Mouse (Mus musculus) kidney, adult 2 months (tissue): ENCODE measurements at regions not wholly inside any gene's neighbourhood (a gene's known extent, or its start where the extent isn't known, plus 50 kb on each side); places are given as distances from the start of the nearest gene placed in this dataset.

Source experiments
- DNase-seq: peaks from one replicate; pipeline ENCODE4 v3.0.0; 2021
- H3K27ac ChIP-seq: fragments of 200-500 bp; 2 replicates; pipeline ENCODE4 v1.5.1; 2012; ENCODE audit warnings: low read depth, low read length, control low read depth, inconsistent platforms; ENCODE audit not compliant: insufficient read depth
- H3K27me3 ChIP-seq: fragments of 200-500 bp; replicated peaks from 2 replicates; pipeline ENCODE4 v1.6.1; 2012; ENCODE audit warnings: mild to moderate bottlenecking, moderate library complexity, low read length, inconsistent platforms; ENCODE audit not compliant: control insufficient read depth, insufficient read depth
- H3K36me3 ChIP-seq: fragments of 200-500 bp; 2 replicates; pipeline ENCODE4 v1.6.1; 2012; ENCODE audit warnings: mild to moderate bottlenecking, moderate library complexity, low read length, inconsistent platforms; ENCODE audit not compliant: control insufficient read depth, insufficient read depth
- H3K4me1 ChIP-seq: fragments of 200-500 bp; 2 replicates; pipeline ENCODE4 v1.6.1; 2011; ENCODE audit warnings: low read length; ENCODE audit not compliant: control insufficient read depth, insufficient read depth
- H3K4me3 ChIP-seq: fragments of 200-500 bp; 2 replicates; pipeline ENCODE4 v1.5.1; 2011; ENCODE audit warnings: mild to moderate bottlenecking, low read depth, low read length, control low read depth; ENCODE audit not compliant: insufficient read depth
- CTCF ChIP-seq: fragments of 200-500 bp; conservative IDR thresholded peaks from 2 replicates; pipeline ENCODE4 v1.5.1; 2011; ENCODE audit warnings: low read depth, mild to moderate bottlenecking, control low read depth, low read length, moderate library complexity, mixed read lengths; ENCODE audit not compliant: insufficient read depth, insufficient read length
- POLR2A ChIP-seq: fragments of 200-500 bp; IDR thresholded peaks from one replicate; pipeline ENCODE4 v1.6.1; 2011; ENCODE audit warnings: low read depth, low read length, control low read depth
- WGBS: fragments of 180-500 bp; shearing (Covaris S2); methylation state at CpG from one replicate; pipeline ENCODE4 v1.1.7; 2018; 5-methylcytosine and 5-hydroxymethylcytosine counted together

GRCm38 (mm10) chr13:113536306-113536705, 82.1 kb downstream of the Snx18 start:
- H3K4me1 ChIP-seq: peaks cover 7% of the 10 kb centered on the region; the same call in 1 of the 2 replicates
- no peaks in the 10 kb centered on the region for H3K27me3 ChIP-seq
- H3K36me3 ChIP-seq: no peaks in the 10 kb centered on the region
- 85% methylated on average over 4 of the region's 4 CpGs for WGBS
- no peak for DNase-seq
- TF ChIP-seq CTCF (no peak), POLR2A (no peak)
- no peak overlapping the region for H3K27ac ChIP-seq
- no peak overlapping the region for H3K4me3 ChIP-seq

- no peak for TF ChIP-seq POLR2A
- no peak for TF ChIP-seq CTCF
- no peaks in the 10 kb centered on the region for H3K27me3 ChIP-seq
- H3K36me3 ChIP-seq: no peaks in the 10 kb centered on the region
- no peak overlapping the region for H3K27ac ChIP-seq
- DNase-seq: peak; percentile 54
- peaks cover 7% of the 10 kb centered on the region; the same call in 1 of the 2 replicates for H3K4me1 ChIP-seq
- 52% methylated on average over 8 of the region's 8 CpGs for WGBS
- no peak overlapping the region for H3K4me3 ChIP-seq
These were observed 83.5 kb downstream of the Snx18 start for GRCm38 (mm10) chr13:113534664-113535455.

DNA sequence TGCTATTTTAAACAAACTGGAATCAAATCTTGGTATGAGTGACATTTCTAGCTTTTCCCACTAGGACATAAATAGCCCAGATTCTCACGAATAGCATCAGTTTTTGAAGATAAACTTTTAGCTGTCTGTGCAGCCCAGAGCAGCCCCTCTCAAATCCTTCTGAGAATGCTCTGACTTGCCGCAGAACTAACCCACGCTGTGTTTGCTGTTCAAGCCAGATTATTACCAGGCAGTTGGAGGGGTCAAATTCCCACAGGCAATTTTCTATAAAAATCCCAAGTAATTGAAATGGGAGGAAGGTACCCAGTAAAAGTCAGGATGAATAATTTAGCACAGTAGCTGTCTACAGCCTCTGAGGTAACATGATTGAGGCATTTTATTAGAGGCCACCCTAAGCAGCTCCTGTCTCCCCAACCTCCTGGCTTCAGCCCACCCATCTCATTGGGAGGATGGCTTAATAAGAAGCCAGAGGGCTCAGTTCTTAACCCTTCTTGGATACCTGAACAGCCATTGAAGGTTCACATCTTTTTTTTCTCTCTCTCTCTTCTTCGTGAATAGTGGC, 84.4 kb downstream of the Snx18 start:
- 57% methylated on average over 4 of the region's 4 CpGs for WGBS
- Histone ChIP-seq H3K4me3 (no peak overlapping the region), H3K36me3 (no peaks in the 10 kb centered on the region), H3K4me1 (peaks cover 7% of the 10 kb centered on the region; the same call in 1 of the 2 replicates), H3K27ac (no peak overlapping the region), H3K27me3 (no peaks in the 10 kb centered on the region)
- DNase-seq: no peak
- TF ChIP-seq POLR2A (no peak), CTCF (no peak)

- no peak for TF ChIP-seq POLR2A
- no peak for TF ChIP-seq CTCF
- Histone ChIP-seq H3K4me3 (no peak overlapping the region), H3K36me3 (no peaks in the 10 kb centered on the region), H3K27ac (no peak overlapping the region), H3K27me3 (no peaks in the 10 kb centered on the region), H3K4me1 (no peaks in the 10 kb centered on the region)
- WGBS: 65% methylated on average over 6 of the region's 6 CpGs
- DNase-seq: peak; percentile 39
These were observed 91.4 kb downstream of the Snx18 start for GRCm38 (mm10) chr13:113526997-113527396.

DNA sequence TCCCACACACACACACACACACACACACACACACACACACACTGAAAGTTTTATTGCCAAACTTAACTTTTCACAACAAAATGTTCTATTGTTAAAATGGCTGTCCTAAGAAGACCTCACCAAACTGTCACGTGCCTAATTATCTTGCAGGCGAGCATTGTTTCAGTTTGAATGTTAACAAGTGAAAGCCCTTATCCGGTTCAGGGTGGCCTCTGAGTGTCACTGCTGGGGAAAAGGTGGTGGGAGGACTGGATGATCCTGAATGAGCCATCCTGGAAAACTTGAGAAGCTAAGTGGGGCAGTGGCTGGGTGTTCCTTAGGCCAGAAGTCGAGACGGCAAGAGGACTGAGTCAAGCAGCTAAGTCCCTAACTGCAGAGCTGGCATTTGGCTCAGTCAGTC, 94.9 kb downstream of the Snx18 start:
- H3K27ac ChIP-seq: no peak overlapping the region
- WGBS: 69% methylated on average over 5 of the region's 5 CpGs
- H3K36me3 ChIP-seq: no peaks in the 10 kb centered on the region
- no peak for DNase-seq
- H3K4me1 ChIP-seq: no peaks in the 10 kb centered on the region; the same call in 1 of the 2 replicates
- TF ChIP-seq CTCF (no peak), POLR2A (no peak)
- no peak overlapping the region for H3K4me3 ChIP-seq
- no peaks in the 10 kb centered on the region for H3K27me3 ChIP-seq

DNA sequence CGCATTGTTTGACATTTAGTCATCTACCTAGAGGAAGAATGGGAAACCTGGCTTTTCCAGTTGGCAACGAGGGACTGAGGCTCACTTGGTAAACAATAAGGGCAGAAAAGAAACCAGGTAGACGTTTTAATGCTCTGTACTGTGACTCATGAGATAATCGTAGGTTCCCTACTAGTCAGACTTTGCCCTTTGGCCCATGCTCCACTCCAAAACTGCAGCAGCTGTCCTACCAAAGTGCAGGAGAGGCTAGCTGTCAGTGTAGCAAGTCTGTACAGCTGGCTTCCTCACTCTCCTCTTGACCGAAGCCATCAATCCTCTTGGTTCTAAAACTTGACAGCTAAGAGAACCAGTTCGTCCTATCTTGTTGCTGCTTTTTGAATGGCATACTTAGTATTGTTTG, 100.2 kb downstream of the Snx18 start:
- H3K36me3 ChIP-seq: no peaks in the 10 kb centered on the region
- no peak overlapping the region for H3K4me3 ChIP-seq
- H3K27ac ChIP-seq: peak overlapping the region; percentile 47; the same call in 1 of the 2 replicates
- no peak for TF ChIP-seq POLR2A
- no peak for TF ChIP-seq CTCF
- peak; percentile 83 for DNase-seq
- H3K4me1 ChIP-seq: peaks cover 7% of the 10 kb centered on the region; the same call in 1 of the 2 replicates
- 54% methylated on average over 6 of the region's 6 CpGs for WGBS
- H3K27me3 ChIP-seq: no peaks in the 10 kb centered on the region

DNA sequence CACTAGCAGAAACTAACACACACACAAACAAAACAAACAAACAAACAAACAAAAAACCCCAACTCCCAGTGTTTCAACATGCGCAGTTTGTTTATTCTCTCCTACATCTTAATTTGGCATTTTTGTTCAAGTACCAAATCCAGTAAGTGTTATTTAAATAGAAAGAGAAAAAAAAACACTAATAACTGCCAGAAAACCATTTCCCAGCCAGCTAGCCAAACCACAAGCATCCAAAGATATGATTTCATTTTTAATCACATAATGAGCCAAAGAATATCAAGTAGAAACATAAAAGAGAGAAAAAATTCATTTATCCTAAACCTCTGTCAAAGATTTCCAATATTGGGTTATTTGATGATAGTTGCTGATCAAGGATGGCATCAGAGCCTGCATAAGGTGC, 102.3 kb downstream of the Snx18 start:
- Histone ChIP-seq H3K27me3 (no peaks in the 10 kb centered on the region), H3K27ac (no peak overlapping the region), H3K4me1 (peaks cover 7% of the 10 kb centered on the region; the same call in 1 of the 2 replicates), H3K4me3 (no peak overlapping the region), H3K36me3 (no peaks in the 10 kb centered on the region)
- no peak for DNase-seq
- TF ChIP-seq POLR2A (no peak), CTCF (no peak)
- WGBS: 83% methylated on average over 1 of the region's 1 CpGs
